Mouse (Mus musculus): ENCODE measurements around the gene Scel. TPM values are rescaled to one million over a fixed set of nuclear protein-coding genes. Genes with fewer than 3 reads are reported as not detected.

Scel gene
- polyA plus RNA-seq, 1 experiment from 2014 or later, result 0.69 TPM

DNA sequence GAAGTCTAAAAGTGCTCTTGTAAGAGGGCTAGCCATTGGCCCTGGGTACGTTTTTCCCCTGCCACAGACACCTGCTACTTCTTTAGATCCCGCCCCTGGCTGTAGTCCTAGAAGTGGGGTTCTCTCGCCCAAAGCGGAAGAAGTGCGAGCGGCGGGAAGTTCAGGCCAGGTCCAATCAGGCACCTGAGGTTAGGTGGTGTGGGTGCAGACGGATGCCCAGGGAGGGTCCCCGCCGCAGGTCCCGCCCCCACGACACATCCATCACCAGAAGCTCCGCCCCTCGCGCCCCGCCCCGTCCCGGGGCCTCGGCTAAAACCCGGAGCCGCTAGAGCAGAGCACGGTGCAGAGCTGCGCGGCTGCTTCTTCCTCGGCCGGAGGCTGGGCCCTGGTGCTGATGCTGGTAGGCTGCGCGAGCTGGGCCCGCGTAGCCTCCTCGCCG is 136.8 kb downstream of the Scel start, which contains the start of gene Slain1:
Gene Slain1, plus strand, starts transcription at position 333 of the 439 bp plus-strand sequence.
- H3K9me3 ChIP-seq (replicated peaks; ENCODE audit: control insufficient read depth, low read length), result no peaks in the 10 kb centered on the region
- H3K4me3 ChIP-seq (ENCODE audit: low read depth, low read length), result peak within 1 kb of the TSS; percentile 80
- peaks cover 6% of the 10 kb centered on the region; the same call in 1 of the 2 replicates for H3K27me3 ChIP-seq (ENCODE audit: control insufficient read depth, insufficient read depth, low read length)
- H3K4me1 ChIP-seq (ENCODE audit: control insufficient read depth, insufficient read depth, low read length), result no peaks in the 10 kb centered on the region; the same call in 1 of the 2 replicates
- H3K36me3 ChIP-seq (replicated peaks; ENCODE audit: control insufficient read depth, insufficient read depth, low read depth, low read length), result no peaks in the 10 kb centered on the region
- peak within 1 kb of the TSS; percentile 75 for H3K27ac ChIP-seq (replicated peaks; ENCODE audit: low read depth, low read length)
- peak within 1 kb of the TSS; percentile 78 for H3K9ac ChIP-seq (replicated peaks; ENCODE audit: low read length)
- DNase-seq (ENCODE audit: low spot score) (peak; percentile 90), ATAC-seq (replicated peaks; ENCODE audit: insufficient number of reproducible peaks, low FRiP score, low TSS enrichment, low read depth) (peak; percentile 99)
- H3K4me2 ChIP-seq (ENCODE audit: low read depth, low read length), result peak within 1 kb of the TSS; percentile 100
- 0% methylated on average over 32 of the region's 32 CpGs for WGBS

GRCm38 (mm10) chr14:103650413-103651101 is 137.4 kb downstream of the Scel start:
- peak overlapping the region; percentile 80 for H3K4me3 ChIP-seq (ENCODE audit: low read depth, low read length)
- peak; percentile 67 for ATAC-seq (replicated peaks; ENCODE audit: insufficient number of reproducible peaks, low FRiP score, low TSS enrichment, low read depth)
- peaks cover 6% of the 10 kb centered on the region; the same call in 1 of the 2 replicates for H3K27me3 ChIP-seq (ENCODE audit: control insufficient read depth, insufficient read depth, low read length)
- peak overlapping the region; percentile 75 for H3K27ac ChIP-seq (replicated peaks; ENCODE audit: low read depth, low read length)
- under 1% methylated on average over 42 of the region's 67 CpGs for WGBS
- H3K4me2 ChIP-seq (ENCODE audit: low read depth, low read length), result peak overlapping the region; percentile 100
- H3K9me3 ChIP-seq (replicated peaks; ENCODE audit: control insufficient read depth, low read length), result no peaks in the 10 kb centered on the region
- H3K36me3 ChIP-seq (replicated peaks; ENCODE audit: control insufficient read depth, insufficient read depth, low read depth, low read length), result no peaks in the 10 kb centered on the region
- peak; percentile 62 for DNase-seq (ENCODE audit: low spot score)
- no peaks in the 10 kb centered on the region; the same call in 1 of the 2 replicates for H3K4me1 ChIP-seq (ENCODE audit: control insufficient read depth, insufficient read depth, low read length)
- peak overlapping the region; percentile 78 for H3K9ac ChIP-seq (replicated peaks; ENCODE audit: low read length)

GRCm38 (mm10) chr14:103651106-103651505 is 138.0 kb downstream of the Scel start:
- Histone ChIP-seq H3K9me3 (replicated peaks; ENCODE audit: control insufficient read depth, low read length) (no peaks in the 10 kb centered on the region), H3K27ac (replicated peaks; ENCODE audit: low read depth, low read length) (no peak overlapping the region), H3K4me3 (ENCODE audit: low read depth, low read length) (peak overlapping the region; percentile 80), H3K4me1 (ENCODE audit: control insufficient read depth, insufficient read depth, low read length) (no peaks in the 10 kb centered on the region; the same call in 1 of the 2 replicates), H3K27me3 (ENCODE audit: control insufficient read depth, insufficient read depth, low read length) (peaks cover 6% of the 10 kb centered on the region; the same call in 1 of the 2 replicates), H3K4me2 (ENCODE audit: low read depth, low read length) (peak overlapping the region; percentile 100), H3K9ac (replicated peaks; ENCODE audit: low read length) (peak overlapping the region; percentile 78), H3K36me3 (replicated peaks; ENCODE audit: control insufficient read depth, insufficient read depth, low read depth, low read length) (no peaks in the 10 kb centered on the region)
- 2% methylated on average over 11 of the region's 11 CpGs for WGBS
- no peak for DNase-seq (ENCODE audit: low spot score)
- ATAC-seq (replicated peaks; ENCODE audit: insufficient number of reproducible peaks, low FRiP score, low TSS enrichment, low read depth), result peak; percentile 11; the same call in 1 of the 2 replicates

- Histone ChIP-seq H3K4me1 (ENCODE audit: control insufficient read depth, insufficient read depth, low read length) (no peaks in the 10 kb centered on the region; the same call in 1 of the 2 replicates), H3K9me3 (replicated peaks; ENCODE audit: control insufficient read depth, low read length) (no peaks in the 10 kb centered on the region), H3K4me3 (ENCODE audit: low read depth, low read length) (peak overlapping the region; percentile 80; the same call in 1 of the 2 replicates), H3K27ac (replicated peaks; ENCODE audit: low read depth, low read length) (no peak overlapping the region), H3K9ac (replicated peaks; ENCODE audit: low read length) (no peak overlapping the region), H3K36me3 (replicated peaks; ENCODE audit: control insufficient read depth, insufficient read depth, low read depth, low read length) (no peaks in the 10 kb centered on the region), H3K4me2 (ENCODE audit: low read depth, low read length) (no peak overlapping the region; the same call in 1 of the 2 replicates), H3K27me3 (ENCODE audit: control insufficient read depth, insufficient read depth, low read length) (peaks cover 6% of the 10 kb centered on the region; the same call in 1 of the 2 replicates)
- no peak for ATAC-seq (replicated peaks; ENCODE audit: insufficient number of reproducible peaks, low FRiP score, low TSS enrichment, low read depth)
- WGBS, result 56% methylated on average over 2 of the region's 2 CpGs
- no peak for DNase-seq (ENCODE audit: low spot score)
These were observed 138.4 kb downstream of the Scel start for GRCm38 (mm10) chr14:103651562-103651961.

GRCm38 (mm10) chr14:103652524-103652923 is 139.4 kb downstream of the Scel start:
- Histone ChIP-seq H3K27ac (replicated peaks; ENCODE audit: low read depth, low read length) (no peak overlapping the region), H3K9ac (replicated peaks; ENCODE audit: low read length) (no peak overlapping the region), H3K4me1 (ENCODE audit: control insufficient read depth, insufficient read depth, low read length) (no peaks in the 10 kb centered on the region; the same call in 1 of the 2 replicates), H3K36me3 (replicated peaks; ENCODE audit: control insufficient read depth, insufficient read depth, low read depth, low read length) (no peaks in the 10 kb centered on the region), H3K4me3 (ENCODE audit: low read depth, low read length) (no peak overlapping the region), H3K4me2 (ENCODE audit: low read depth, low read length) (no peak overlapping the region), H3K9me3 (replicated peaks; ENCODE audit: control insufficient read depth, low read length) (no peaks in the 10 kb centered on the region), H3K27me3 (ENCODE audit: control insufficient read depth, insufficient read depth, low read length) (peaks cover 6% of the 10 kb centered on the region; the same call in 1 of the 2 replicates)
- no peak for ATAC-seq (replicated peaks; ENCODE audit: insufficient number of reproducible peaks, low FRiP score, low TSS enrichment, low read depth)
- WGBS, result 86% methylated on average over 5 of the region's 5 CpGs
- DNase-seq (ENCODE audit: low spot score), result no peak

- Histone ChIP-seq H3K4me1 (ENCODE audit: control insufficient read depth, insufficient read depth, low read length) (no peaks in the 10 kb centered on the region; the same call in 1 of the 2 replicates), H3K9me3 (replicated peaks; ENCODE audit: control insufficient read depth, low read length) (no peaks in the 10 kb centered on the region), H3K4me2 (ENCODE audit: low read depth, low read length) (no peak overlapping the region), H3K27ac (replicated peaks; ENCODE audit: low read depth, low read length) (no peak overlapping the region), H3K4me3 (ENCODE audit: low read depth, low read length) (no peak overlapping the region), H3K27me3 (ENCODE audit: control insufficient read depth, insufficient read depth, low read length) (peaks cover 6% of the 10 kb centered on the region; the same call in 1 of the 2 replicates), H3K9ac (replicated peaks; ENCODE audit: low read length) (no peak overlapping the region), H3K36me3 (replicated peaks; ENCODE audit: control insufficient read depth, insufficient read depth, low read depth, low read length) (no peaks in the 10 kb centered on the region)
- DNase-seq (ENCODE audit: low spot score) (no peak), ATAC-seq (replicated peaks; ENCODE audit: insufficient number of reproducible peaks, low FRiP score, low TSS enrichment, low read depth) (no peak)
- WGBS, result 62% methylated on average over 5 of the region's 5 CpGs
These were observed 140.7 kb downstream of the Scel start for GRCm38 (mm10) chr14:103653800-103654199.

DNA sequence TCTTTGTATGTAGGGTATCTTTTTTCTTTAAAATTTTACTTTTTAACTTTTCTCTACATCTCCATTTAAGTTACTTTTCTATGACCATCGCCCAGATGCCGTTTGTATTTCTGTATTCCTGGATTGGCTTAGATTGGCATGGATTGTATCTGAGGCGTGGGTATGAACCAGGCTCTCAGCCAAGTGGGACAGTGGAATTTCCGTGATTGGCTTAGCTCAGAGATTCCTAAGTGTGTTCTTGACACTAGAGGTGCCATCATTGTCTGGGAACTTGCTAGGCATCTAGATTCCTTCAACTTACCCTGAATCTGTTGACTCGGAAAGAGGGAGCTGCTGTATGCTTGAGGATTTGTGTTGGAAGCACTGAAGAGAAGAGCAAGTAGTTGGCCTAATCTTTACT is 142.3 kb downstream of the Scel start:
- ATAC-seq (replicated peaks; ENCODE audit: insufficient number of reproducible peaks, low FRiP score, low TSS enrichment, low read depth) (no peak), DNase-seq (ENCODE audit: low spot score) (no peak)
- H3K27ac ChIP-seq (replicated peaks; ENCODE audit: low read depth, low read length), result no peak overlapping the region
- no peak overlapping the region for H3K4me2 ChIP-seq (ENCODE audit: low read depth, low read length)
- no peak overlapping the region for H3K4me3 ChIP-seq (ENCODE audit: low read depth, low read length)
- H3K9ac ChIP-seq (replicated peaks; ENCODE audit: low read length), result no peak overlapping the region
- no peaks in the 10 kb centered on the region; the same call in 1 of the 2 replicates for H3K4me1 ChIP-seq (ENCODE audit: control insufficient read depth, insufficient read depth, low read length)
- 80% methylated on average over 5 of the region's 5 CpGs for WGBS
- no peaks in the 10 kb centered on the region for H3K36me3 ChIP-seq (replicated peaks; ENCODE audit: control insufficient read depth, insufficient read depth, low read depth, low read length)
- no peaks in the 10 kb centered on the region for H3K9me3 ChIP-seq (replicated peaks; ENCODE audit: control insufficient read depth, low read length)
- H3K27me3 ChIP-seq (ENCODE audit: control insufficient read depth, insufficient read depth, low read length), result 0 out of 2 replicates have a peak, but pooled peaks cover 3% of the 10 kb centered on the region

DNA sequence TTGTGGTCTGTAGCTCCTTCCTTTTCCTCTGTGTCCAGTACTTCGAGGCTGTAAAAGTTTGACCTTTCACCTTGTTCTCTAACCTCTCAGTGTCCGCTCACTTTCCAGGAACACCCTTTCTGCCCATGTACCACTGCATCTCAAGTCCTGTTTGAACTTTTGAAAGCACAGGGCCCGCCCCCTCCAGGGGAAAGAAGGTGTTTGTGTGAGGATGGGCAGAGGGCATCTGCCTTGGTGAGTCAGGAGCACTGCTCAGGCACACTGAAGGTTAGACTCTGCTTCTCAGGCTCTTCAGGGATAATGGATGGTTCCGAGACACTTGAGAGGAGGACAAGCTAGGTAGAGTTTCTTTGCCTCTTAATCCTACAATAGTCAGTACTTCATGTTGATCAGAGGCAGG is 144.7 kb downstream of the Scel start:
- ATAC-seq (replicated peaks; ENCODE audit: insufficient number of reproducible peaks, low FRiP score, low TSS enrichment, low read depth) (no peak), DNase-seq (ENCODE audit: low spot score) (no peak)
- H3K4me1 ChIP-seq (ENCODE audit: control insufficient read depth, insufficient read depth, low read length), result no peaks in the 10 kb centered on the region
- no peak overlapping the region for H3K4me2 ChIP-seq (ENCODE audit: low read depth, low read length)
- H3K27ac ChIP-seq (replicated peaks; ENCODE audit: low read depth, low read length), result no peak overlapping the region
- no peaks in the 10 kb centered on the region for H3K9me3 ChIP-seq (replicated peaks; ENCODE audit: control insufficient read depth, low read length)
- H3K36me3 ChIP-seq (replicated peaks; ENCODE audit: control insufficient read depth, insufficient read depth, low read depth, low read length), result no peaks in the 10 kb centered on the region
- WGBS, result 82% methylated on average over 4 of the region's 4 CpGs
- H3K4me3 ChIP-seq (ENCODE audit: low read depth, low read length), result no peak overlapping the region
- H3K9ac ChIP-seq (replicated peaks; ENCODE audit: low read length), result no peak overlapping the region
- H3K27me3 ChIP-seq (ENCODE audit: control insufficient read depth, insufficient read depth, low read length), result no peaks in the 10 kb centered on the region

Measured in embryonic facial prominence, embryonic 11.5 days (tissue).